Mouse (Mus musculus): ENCODE data around the gene Pld1. TPM values are rescaled to one million over a fixed set of nuclear protein-coding genes. Genes with fewer than 3 reads are reported as not detected.

The Pld1 gene
- polyA plus RNA-seq, 1 experiment from 2014 or later = 7.6 TPM

DNA sequence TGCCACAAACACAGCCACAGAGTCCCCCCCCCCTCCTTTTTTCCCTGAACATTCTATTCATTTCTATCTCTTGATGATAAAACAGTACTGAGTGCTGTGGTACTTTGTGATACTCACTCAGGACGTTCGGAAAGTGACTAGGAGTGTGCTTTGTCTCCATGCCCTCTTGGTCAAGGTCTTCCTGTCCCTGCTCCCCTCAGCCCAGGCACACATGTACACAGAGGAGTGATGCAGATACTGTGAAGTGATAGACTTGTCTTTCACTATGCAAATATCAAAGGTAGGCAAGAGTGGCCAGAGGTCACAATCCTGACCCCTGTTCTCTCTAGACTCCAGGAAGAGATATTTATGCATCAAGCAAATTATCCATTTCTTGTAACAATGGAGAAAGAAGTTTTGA lies 31.2 kb upstream of the Pld1 start:
- Histone ChIP-seq H3K4me1 (ENCODE audit: control insufficient read depth, insufficient read depth, low read length) (no peaks in the 10 kb centered on the region), H3K9ac (replicated peaks; ENCODE audit: low read depth, low read length) (no peak overlapping the region), H3K4me2 (replicated peaks; ENCODE audit: low read depth, low read length) (no peak overlapping the region), H3K27me3 (ENCODE audit: control insufficient read depth, insufficient read depth, low read length) (no peaks in the 10 kb centered on the region), H3K9me3 (ENCODE audit: control insufficient read depth, low read depth, low read length) (no peaks in the 10 kb centered on the region), H3K4me3 (ENCODE audit: low read depth, low read length) (no peak overlapping the region), H3K36me3 (ENCODE audit: control insufficient read depth, insufficient read depth, low read length) (no peaks in the 10 kb centered on the region), H3K27ac (ENCODE audit: low read length) (no peak overlapping the region)
- ATAC-seq (ENCODE audit: insufficient number of reproducible peaks, insufficient read depth, low FRiP score, low read depth) = no peak
- whole genome bisulfite sequencing = 55% methylated on average over 2 of the region's 2 CpGs

DNA sequence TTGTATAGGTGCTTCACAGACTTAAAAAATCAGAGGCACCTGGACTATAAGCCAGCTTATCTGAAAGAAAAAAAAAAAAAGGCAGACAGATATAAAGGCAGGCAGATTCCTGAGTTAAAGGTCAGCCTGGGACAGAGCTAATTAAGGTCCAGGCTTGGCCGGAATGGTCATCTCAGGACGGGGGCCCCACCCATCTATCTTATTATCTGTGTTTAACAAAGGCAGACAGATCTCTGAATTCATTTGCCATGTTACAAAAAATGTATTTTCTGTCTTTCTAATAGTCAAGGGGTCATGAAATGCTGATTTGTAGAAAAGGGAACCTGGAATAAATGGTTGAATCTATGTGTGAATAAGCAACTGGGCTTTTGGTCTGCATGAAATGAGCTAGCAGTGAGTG lies 30.2 kb upstream of the Pld1 start:
- H3K4me1 ChIP-seq (ENCODE audit: control insufficient read depth, insufficient read depth, low read length) = no peaks in the 10 kb centered on the region
- H3K9ac ChIP-seq (replicated peaks; ENCODE audit: low read depth, low read length) = no peak overlapping the region
- H3K4me3 ChIP-seq (ENCODE audit: low read depth, low read length) = no peak overlapping the region
- WGBS = 57% methylated on average over 2 of the region's 2 CpGs
- H3K36me3 ChIP-seq (ENCODE audit: control insufficient read depth, insufficient read depth, low read length) = no peaks in the 10 kb centered on the region
- H3K9me3 ChIP-seq (ENCODE audit: control insufficient read depth, low read depth, low read length) = no peaks in the 10 kb centered on the region
- ATAC-seq (ENCODE audit: insufficient number of reproducible peaks, insufficient read depth, low FRiP score, low read depth) = no peak
- no peak overlapping the region for H3K4me2 ChIP-seq (replicated peaks; ENCODE audit: low read depth, low read length)
- no peak overlapping the region for H3K27ac ChIP-seq (ENCODE audit: low read length)
- no peaks in the 10 kb centered on the region for H3K27me3 ChIP-seq (ENCODE audit: control insufficient read depth, insufficient read depth, low read length)

DNA sequence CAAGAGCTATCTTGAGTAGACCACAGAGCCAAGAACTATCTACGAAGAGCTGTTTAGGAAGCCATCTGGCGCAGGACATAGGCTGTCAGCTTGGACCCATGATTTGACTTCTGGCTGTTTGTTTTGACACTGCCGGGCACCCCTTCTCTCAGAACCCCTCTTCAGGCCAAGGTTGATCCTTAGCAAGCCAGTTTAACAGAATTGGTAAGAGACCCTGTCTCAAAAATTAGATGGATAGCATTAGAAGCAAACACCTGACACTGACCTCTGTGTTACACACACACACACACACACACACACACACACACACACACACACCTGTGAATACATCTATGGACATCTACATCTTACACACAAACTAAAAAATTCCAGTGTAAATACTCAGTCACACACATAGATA lies 29.5 kb upstream of the Pld1 start:
- no peak overlapping the region for H3K4me3 ChIP-seq (ENCODE audit: low read depth, low read length)
- no peak overlapping the region for H3K4me2 ChIP-seq (replicated peaks; ENCODE audit: low read depth, low read length)
- H3K36me3 ChIP-seq (ENCODE audit: control insufficient read depth, insufficient read depth, low read length) = no peaks in the 10 kb centered on the region
- no peaks in the 10 kb centered on the region for H3K9me3 ChIP-seq (ENCODE audit: control insufficient read depth, low read depth, low read length)
- no peaks in the 10 kb centered on the region for H3K4me1 ChIP-seq (ENCODE audit: control insufficient read depth, insufficient read depth, low read length)
- no peak for ATAC-seq (ENCODE audit: insufficient number of reproducible peaks, insufficient read depth, low FRiP score, low read depth)
- no peaks in the 10 kb centered on the region for H3K27me3 ChIP-seq (ENCODE audit: control insufficient read depth, insufficient read depth, low read length)
- WGBS = 80% methylated on average over 3 of the region's 3 CpGs
- no peak overlapping the region for H3K27ac ChIP-seq (ENCODE audit: low read length)
- no peak overlapping the region for H3K9ac ChIP-seq (replicated peaks; ENCODE audit: low read depth, low read length)

DNA sequence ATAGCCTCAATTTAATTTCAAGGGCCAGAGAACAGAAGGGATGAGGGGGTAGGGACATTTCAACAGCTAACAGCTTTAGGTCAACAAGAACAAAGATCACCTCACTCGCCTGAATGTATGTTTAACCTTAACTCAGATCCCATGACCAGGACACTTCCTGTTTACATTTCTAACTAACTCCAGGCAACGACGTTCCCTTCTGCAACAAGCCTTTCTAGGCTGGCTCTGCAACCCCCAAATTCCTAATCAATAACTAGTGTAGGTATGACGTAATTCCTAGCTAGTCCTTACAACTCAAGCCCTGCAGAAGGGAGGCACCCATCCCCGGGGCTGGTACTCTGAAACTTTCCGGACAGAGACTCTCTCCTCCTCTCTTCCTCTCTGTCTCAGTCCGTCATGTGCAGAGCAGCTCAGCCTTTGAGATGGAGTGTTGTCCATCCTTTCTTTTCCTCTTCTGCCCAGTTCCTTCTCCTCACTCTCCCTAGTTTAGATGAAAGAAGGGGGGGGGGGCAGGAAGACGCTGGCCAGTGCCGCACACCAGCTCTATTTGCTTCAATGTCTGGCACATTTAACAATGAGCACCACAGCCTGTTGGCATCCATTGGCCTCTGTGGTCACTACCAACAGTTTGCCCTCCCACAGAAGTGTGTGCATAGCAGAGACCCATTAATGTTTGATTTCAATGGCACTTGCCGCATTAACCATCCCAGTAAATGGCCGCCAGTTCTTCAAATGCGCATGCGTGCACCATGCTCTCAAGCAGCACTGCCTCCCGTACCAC lies 19.6 kb upstream of the Pld1 start:
- Histone ChIP-seq H3K36me3 (ENCODE audit: control insufficient read depth, insufficient read depth, low read length) (no peaks in the 10 kb centered on the region), H3K4me2 (replicated peaks; ENCODE audit: low read depth, low read length) (no peak overlapping the region), H3K9me3 (ENCODE audit: control insufficient read depth, low read depth, low read length) (peaks cover 11% of the 10 kb centered on the region; the same call in 1 of the 2 replicates), H3K4me1 (ENCODE audit: control insufficient read depth, insufficient read depth, low read length) (no peaks in the 10 kb centered on the region), H3K4me3 (ENCODE audit: low read depth, low read length) (no peak overlapping the region), H3K27me3 (ENCODE audit: control insufficient read depth, insufficient read depth, low read length) (no peaks in the 10 kb centered on the region), H3K27ac (ENCODE audit: low read length) (no peak overlapping the region), H3K9ac (replicated peaks; ENCODE audit: low read depth, low read length) (no peak overlapping the region)
- no peak for ATAC-seq (ENCODE audit: insufficient number of reproducible peaks, insufficient read depth, low FRiP score, low read depth)
- WGBS = 78% methylated on average over 14 of the region's 14 CpGs

DNA sequence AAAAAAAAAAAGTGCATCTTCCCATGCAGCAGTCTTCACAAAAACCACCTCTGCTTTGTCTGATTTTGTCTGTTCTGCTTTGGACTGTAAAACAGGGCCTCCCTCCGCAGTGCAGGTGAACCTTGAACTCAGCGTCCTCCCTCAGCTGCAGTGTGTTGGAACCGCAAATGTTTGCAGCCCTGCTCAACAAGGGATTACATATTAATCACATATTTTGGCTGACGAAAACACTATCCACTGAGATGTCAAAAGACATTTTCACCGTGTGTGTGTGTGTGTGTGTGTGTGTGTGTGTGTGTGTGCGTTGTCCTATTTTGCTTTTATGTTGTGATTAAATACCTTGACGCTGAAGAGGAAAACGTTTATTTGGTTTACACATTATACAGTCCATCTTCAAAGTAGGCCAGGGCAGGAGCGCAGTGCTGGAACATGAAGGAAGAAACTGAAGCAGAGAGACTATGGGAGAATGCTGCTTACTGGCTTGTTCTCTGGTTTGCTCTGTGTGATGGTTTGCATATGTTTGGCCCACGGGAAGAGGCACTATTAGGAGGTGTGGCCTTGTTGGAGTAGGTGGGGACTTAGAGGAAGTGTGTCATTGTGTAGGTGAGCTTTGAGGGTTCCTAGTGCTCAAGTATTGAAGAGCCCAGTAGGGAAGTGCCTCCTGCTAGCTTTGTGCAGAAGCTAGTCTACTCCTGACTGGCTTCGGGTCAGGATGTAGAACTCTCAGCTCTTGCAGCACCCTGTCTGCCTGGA lies 17.1 kb upstream of the Pld1 start:
- Histone ChIP-seq H3K9me3 (ENCODE audit: control insufficient read depth, low read depth, low read length) (peaks cover 11% of the 10 kb centered on the region; the same call in 1 of the 2 replicates), H3K27ac (ENCODE audit: low read length) (no peak overlapping the region), H3K4me2 (replicated peaks; ENCODE audit: low read depth, low read length) (no peak overlapping the region), H3K9ac (replicated peaks; ENCODE audit: low read depth, low read length) (no peak overlapping the region), H3K27me3 (ENCODE audit: control insufficient read depth, insufficient read depth, low read length) (no peaks in the 10 kb centered on the region), H3K4me3 (ENCODE audit: low read depth, low read length) (no peak overlapping the region), H3K36me3 (ENCODE audit: control insufficient read depth, insufficient read depth, low read length) (no peaks in the 10 kb centered on the region), H3K4me1 (ENCODE audit: control insufficient read depth, insufficient read depth, low read length) (no peaks in the 10 kb centered on the region)
- 86% methylated on average over 11 of the region's 11 CpGs for WGBS
- ATAC-seq (ENCODE audit: insufficient number of reproducible peaks, insufficient read depth, low FRiP score, low read depth) = no peak

DNA sequence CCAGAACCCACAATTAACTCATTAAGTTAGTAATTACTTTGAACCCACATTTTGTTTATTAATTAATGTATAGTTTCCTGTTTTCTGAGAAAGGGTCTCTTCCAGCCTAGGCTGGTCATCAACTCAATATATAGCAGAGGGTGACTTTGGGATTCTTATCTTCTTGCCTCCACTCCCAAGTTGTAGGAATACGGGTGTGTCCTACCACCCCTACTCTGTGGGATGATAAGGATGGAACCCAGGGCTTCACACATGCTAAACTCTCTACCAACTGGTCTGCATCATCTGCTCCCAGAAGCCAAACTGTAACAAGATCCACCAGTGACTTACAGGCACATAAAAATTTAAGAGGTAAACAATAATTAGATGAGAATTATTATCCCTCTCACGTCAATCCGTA lies 14.5 kb upstream of the Pld1 start:
- Histone ChIP-seq H3K4me2 (replicated peaks; ENCODE audit: low read depth, low read length) (no peak overlapping the region), H3K27me3 (ENCODE audit: control insufficient read depth, insufficient read depth, low read length) (no peaks in the 10 kb centered on the region), H3K9ac (replicated peaks; ENCODE audit: low read depth, low read length) (no peak overlapping the region), H3K27ac (ENCODE audit: low read length) (no peak overlapping the region), H3K9me3 (ENCODE audit: control insufficient read depth, low read depth, low read length) (peaks cover 4% of the 10 kb centered on the region; the same call in 1 of the 2 replicates), H3K4me1 (ENCODE audit: control insufficient read depth, insufficient read depth, low read length) (no peaks in the 10 kb centered on the region), H3K4me3 (ENCODE audit: low read depth, low read length) (no peak overlapping the region), H3K36me3 (ENCODE audit: control insufficient read depth, insufficient read depth, low read length) (no peaks in the 10 kb centered on the region)
- 78% methylated on average over 3 of the region's 3 CpGs for WGBS
- ATAC-seq (ENCODE audit: insufficient number of reproducible peaks, insufficient read depth, low FRiP score, low read depth) = no peak

DNA sequence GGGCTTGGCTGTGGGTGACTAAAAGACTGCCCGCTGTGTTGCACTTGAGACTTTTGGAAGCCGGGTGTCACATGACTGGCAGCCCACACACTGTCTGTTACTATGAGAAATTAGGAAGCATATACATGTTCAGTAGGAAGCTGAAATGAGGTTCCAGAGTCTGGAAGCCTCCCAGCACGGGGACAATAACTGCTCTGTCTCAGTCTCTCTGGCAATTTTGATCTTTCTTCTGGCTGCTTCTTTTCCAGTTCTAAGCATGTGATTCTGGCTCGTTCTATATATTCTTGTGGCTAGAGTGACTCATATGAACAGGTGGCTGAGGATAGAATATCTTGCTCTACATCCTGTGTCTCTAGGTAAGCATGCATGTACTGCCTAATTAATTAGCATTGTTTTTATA lies 9.3 kb upstream of the Pld1 start:
- H3K27ac ChIP-seq (ENCODE audit: low read length) = no peak overlapping the region
- H3K4me1 ChIP-seq (ENCODE audit: control insufficient read depth, insufficient read depth, low read length) = no peaks in the 10 kb centered on the region
- H3K4me3 ChIP-seq (ENCODE audit: low read depth, low read length) = no peak overlapping the region
- WGBS = 86% methylated on average over 4 of the region's 4 CpGs
- no peaks in the 10 kb centered on the region for H3K9me3 ChIP-seq (ENCODE audit: control insufficient read depth, low read depth, low read length)
- no peak overlapping the region for H3K4me2 ChIP-seq (replicated peaks; ENCODE audit: low read depth, low read length)
- no peak overlapping the region for H3K9ac ChIP-seq (replicated peaks; ENCODE audit: low read depth, low read length)
- no peaks in the 10 kb centered on the region for H3K36me3 ChIP-seq (ENCODE audit: control insufficient read depth, insufficient read depth, low read length)
- H3K27me3 ChIP-seq (ENCODE audit: control insufficient read depth, insufficient read depth, low read length) = no peaks in the 10 kb centered on the region
- no peak for ATAC-seq (ENCODE audit: insufficient number of reproducible peaks, insufficient read depth, low FRiP score, low read depth)

DNA sequence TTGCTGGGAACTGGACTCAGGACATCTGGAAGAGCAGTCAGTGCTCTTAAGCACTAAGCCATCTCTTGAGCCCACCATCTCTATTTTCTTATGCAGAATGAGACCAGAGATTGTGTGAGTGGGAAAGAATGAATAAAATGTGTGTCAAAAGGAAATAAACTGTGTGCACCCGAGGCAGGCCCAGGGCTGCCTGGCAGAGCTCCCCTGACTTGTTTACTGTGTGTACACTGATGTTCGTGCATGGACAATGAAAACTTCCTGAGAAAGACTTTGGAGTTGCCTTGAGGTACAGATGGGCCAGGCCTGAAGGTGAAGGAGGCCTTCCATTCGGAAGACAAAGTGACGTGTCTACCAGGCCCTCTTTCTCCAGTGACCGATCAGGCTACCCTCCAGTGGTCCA lies 6.1 kb upstream of the Pld1 start:
- H3K9ac ChIP-seq (replicated peaks; ENCODE audit: low read depth, low read length) = no peak overlapping the region
- H3K9me3 ChIP-seq (ENCODE audit: control insufficient read depth, low read depth, low read length) = no peaks in the 10 kb centered on the region
- H3K4me2 ChIP-seq (replicated peaks; ENCODE audit: low read depth, low read length) = no peak overlapping the region
- H3K4me1 ChIP-seq (ENCODE audit: control insufficient read depth, insufficient read depth, low read length) = no peaks in the 10 kb centered on the region
- H3K36me3 ChIP-seq (ENCODE audit: control insufficient read depth, insufficient read depth, low read length) = no peaks in the 10 kb centered on the region
- ATAC-seq (ENCODE audit: insufficient number of reproducible peaks, insufficient read depth, low FRiP score, low read depth) = no peak
- no peak overlapping the region for H3K27ac ChIP-seq (ENCODE audit: low read length)
- 82% methylated on average over 5 of the region's 5 CpGs for WGBS
- H3K4me3 ChIP-seq (ENCODE audit: low read depth, low read length) = no peak overlapping the region
- H3K27me3 ChIP-seq (ENCODE audit: control insufficient read depth, insufficient read depth, low read length) = no peaks in the 10 kb centered on the region

Measured in stomach, embryonic 14.5 days (tissue).